Mouse (Mus musculus) brain, embryonic 14.5 days (tissue): Measurements from ENCODE around the gene Gm45194. TPM values are rescaled to one million over a fixed set of nuclear protein-coding genes. Genes with fewer than 3 reads are reported as not detected.

ENCODE experiments used
- DNase-seq: peaks from one replicate; pipeline ENCODE4 v3.0.0-alpha.2; 2011; ENCODE audit warnings: low read depth
- CTCF ChIP-seq: fragments of 200-500 bp; IDR thresholded peaks from 2 replicates; pipeline ENCODE4 v1.5.1; 2012; ENCODE audit warnings: inconsistent platforms, mild to moderate bottlenecking, moderate library complexity, borderline replicate concordance; ENCODE audit not compliant: insufficient read depth, insufficient read length; ENCODE audit errors: extremely low read depth
- POLR2A ChIP-seq: fragments of 200-500 bp; IDR thresholded peaks from 2 replicates; pipeline ENCODE4 v1.6.1; 2012; ENCODE audit warnings: mild to moderate bottlenecking, inconsistent platforms, borderline replicate concordance; ENCODE audit not compliant: poor library complexity, insufficient read depth, insufficient read length, severe bottlenecking; ENCODE audit errors: extremely low read depth
- polyA plus RNA-seq: library from polyadenylated mRNA; depleted of rRNA; stranded (reverse); fragments of >200 nt; gene quantifications from 2 replicates; pipeline ENCODE4 v1.2.3, GENCODE M21; 2012; rRNA removed

Gene Gm45194
- polyA plus RNA-seq, 1 experiment, result 0.07 TPM

DNA sequence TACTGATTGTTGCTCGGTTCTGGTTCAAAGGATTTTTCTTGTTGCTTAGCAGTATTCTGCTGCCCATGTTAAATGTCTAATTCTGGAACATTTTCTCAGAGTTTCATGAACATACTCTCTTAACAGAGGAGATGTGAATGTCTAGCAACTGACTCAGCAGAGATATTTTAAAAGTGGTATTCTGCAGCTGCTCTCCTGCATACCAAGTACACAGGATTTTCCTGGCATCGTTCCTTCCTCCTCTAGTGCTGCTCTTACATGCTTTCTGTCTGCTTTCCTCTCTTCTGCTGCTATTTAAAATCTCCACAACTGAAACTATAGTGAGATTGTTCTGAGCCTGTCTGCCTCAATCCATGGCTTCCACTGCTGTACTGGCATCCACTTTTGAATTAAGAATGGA is 364.3 kb downstream of the Gm45194 start:
- DNase-seq, result peak; percentile 1
- TF ChIP-seq POLR2A (no peak), CTCF (no peak)

DNA sequence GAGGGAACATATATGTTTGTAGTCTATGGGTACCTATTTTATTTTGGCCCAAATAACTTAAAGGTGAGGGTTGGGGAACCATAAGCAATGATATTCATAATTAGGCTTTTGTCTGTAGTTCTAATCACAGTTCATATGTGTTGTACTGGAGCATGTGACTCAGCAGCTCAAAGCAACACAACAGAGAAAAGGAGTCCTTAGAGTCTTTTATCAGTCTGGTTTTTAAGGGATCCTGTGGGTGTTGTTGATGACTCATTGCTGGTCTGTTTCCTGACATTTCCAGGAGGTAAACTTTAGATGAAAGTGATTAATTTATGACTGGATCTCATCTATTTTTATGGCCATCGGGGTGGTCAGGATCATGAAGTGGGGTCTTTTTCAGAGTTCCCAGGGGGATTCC is 382.4 kb downstream of the Gm45194 start:
- no peak for TF ChIP-seq CTCF
- TF ChIP-seq POLR2A, result no peak
- DNase-seq, result no peak

Other genes with a start within 250 kb of the Gm45194 start
- 3.8 and 4.3 TPM in 2 replicates for gene Hdx, start 194.3 kb upstream of the Gm45194 start, polyA plus RNA-seq
- gene Tex16, start 119.6 kb downstream of the Gm45194 start, polyA plus RNA-seq, result 0.03 and 0.10 TPM in 2 replicates